Mouse (Mus musculus): ENCODE data around the gene Foxl2. TPM values are rescaled to one million over a fixed set of nuclear protein-coding genes. Genes with fewer than 3 reads are reported as not detected.

The Foxl2 gene
- not detected in 2 replicates for polyA plus RNA-seq (2014; fragmentation: Nextera tagmentation; extraction: Ambion mirVana)

DNA sequence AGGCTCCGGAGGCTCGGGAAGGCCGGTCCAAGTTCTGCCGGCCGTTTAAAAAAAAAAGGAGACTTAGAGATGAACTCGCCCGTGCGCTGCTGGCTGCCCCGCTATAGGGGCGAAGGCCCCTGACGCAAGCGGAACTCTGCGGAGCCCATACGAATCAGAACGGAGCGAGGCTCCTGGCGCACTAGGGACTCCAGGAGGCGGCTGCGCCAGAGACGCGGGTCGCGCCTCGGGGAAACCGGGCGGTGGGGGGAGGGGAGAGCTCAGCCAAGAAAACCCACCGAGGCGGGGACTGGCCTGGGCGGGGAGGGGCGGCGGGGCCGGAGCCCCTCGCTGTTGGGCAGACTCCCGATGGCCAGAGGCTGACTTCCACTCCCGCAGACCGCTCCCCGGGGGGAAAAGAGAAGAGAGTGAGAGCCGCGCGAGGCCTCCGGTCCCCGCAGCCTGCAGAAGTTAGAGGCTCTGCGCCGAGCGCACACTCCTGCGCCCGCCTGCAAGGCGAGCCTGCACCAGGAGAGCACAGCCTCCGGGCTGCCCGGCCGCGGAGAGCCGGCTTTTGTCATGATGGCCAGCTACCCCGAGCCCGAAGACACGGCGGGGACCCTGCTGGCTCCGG, at the start of gene Foxl2:
Foxl2 (plus strand) TSS at position 186 of the 613 bp plus-strand sequence.
- Histone ChIP-seq H3K9ac (ENCODE audit: low read length) (peak within 1 kb of the TSS; percentile 27; the same call in 1 of the 2 replicates), H3K27me3 (ENCODE audit: control insufficient read depth, insufficient read depth, low read length) (peaks cover 83% of the 10 kb centered on the region), H3K4me3 (ENCODE audit: low read depth, low read length) (peak within 1 kb of the TSS; percentile 39), H3K4me1 (ENCODE audit: control insufficient read depth, insufficient read depth, low read length) (peaks cover 29% of the 10 kb centered on the region), H3K27ac (replicated peaks; ENCODE audit: low read depth, low read length) (no peak within 1 kb of the TSS), H3K4me2 (ENCODE audit: low read depth, severe bottlenecking) (peak within 1 kb of the TSS; percentile 86), H3K36me3 (ENCODE audit: control insufficient read depth, insufficient read depth, low read length) (no peaks in the 10 kb centered on the region), H3K9me3 (ENCODE audit: control insufficient read depth, low read length) (no peaks in the 10 kb centered on the region)
- 1% methylated on average over 34 of the region's 58 CpGs for WGBS
- DNase-seq (ENCODE audit: low spot score) = peak; percentile 75
- peak; percentile 18; the same call in 1 of the 2 replicates for ATAC-seq (ENCODE audit: insufficient number of reproducible peaks, low FRiP score, low TSS enrichment, low read depth)

DNA sequence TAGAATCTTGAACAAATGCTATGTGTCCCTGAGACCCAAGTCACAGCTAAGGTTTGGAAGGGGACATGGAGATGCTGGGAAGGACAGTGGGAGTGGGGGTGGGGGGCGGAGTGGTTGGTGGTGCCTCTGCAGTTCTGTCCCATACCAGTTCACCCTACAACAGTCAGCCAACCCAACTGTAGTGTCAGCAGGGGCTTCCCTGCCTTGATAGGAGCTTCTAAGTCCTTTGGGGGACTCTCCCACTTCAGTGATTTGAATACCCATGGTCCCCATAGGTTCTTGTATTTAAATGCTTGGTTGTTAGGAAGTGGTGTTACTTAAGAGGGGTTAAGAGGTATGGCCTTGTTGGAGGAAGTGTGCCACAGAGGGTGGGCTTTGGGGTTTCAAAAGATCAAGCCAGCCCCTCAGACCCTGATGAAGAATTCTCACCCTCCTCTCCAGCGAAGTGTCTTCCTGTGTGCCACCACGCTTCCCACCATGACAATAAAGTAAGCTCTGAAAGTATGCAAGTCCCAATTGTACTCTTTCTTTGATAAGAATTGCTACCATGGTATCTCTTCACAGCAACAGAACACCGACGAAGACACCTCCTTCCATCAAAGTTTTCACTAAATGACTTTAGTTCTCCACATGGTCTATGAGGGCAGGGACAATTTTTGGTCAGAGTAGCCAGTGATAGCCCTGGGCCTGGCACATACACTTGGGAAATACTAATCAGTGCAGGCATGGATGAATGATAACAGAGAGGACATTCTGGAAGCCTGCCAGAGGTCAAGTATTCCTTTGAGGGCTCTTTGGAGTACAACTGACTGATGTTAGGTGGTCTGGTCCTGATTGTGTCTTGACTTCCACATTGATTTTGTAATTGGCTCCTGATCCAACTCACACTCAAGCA, 34.2 kb upstream of the Foxl2 start:
- H3K4me3 ChIP-seq (ENCODE audit: low read depth, low read length) = no peak overlapping the region
- H3K9me3 ChIP-seq (ENCODE audit: control insufficient read depth, low read length) = no peaks in the 10 kb centered on the region
- 91% methylated on average over 5 of the region's 5 CpGs for WGBS
- no peak overlapping the region for H3K9ac ChIP-seq (ENCODE audit: low read length)
- no peaks in the 10 kb centered on the region for H3K4me1 ChIP-seq (ENCODE audit: control insufficient read depth, insufficient read depth, low read length)
- no peak for DNase-seq (ENCODE audit: low spot score)
- ATAC-seq (ENCODE audit: insufficient number of reproducible peaks, low FRiP score, low TSS enrichment, low read depth) = no peak
- no peaks in the 10 kb centered on the region for H3K27me3 ChIP-seq (ENCODE audit: control insufficient read depth, insufficient read depth, low read length)
- H3K36me3 ChIP-seq (ENCODE audit: control insufficient read depth, insufficient read depth, low read length) = no peaks in the 10 kb centered on the region
- H3K4me2 ChIP-seq (ENCODE audit: low read depth, severe bottlenecking) = no peak overlapping the region
- no peak overlapping the region for H3K27ac ChIP-seq (replicated peaks; ENCODE audit: low read depth, low read length)

DNA sequence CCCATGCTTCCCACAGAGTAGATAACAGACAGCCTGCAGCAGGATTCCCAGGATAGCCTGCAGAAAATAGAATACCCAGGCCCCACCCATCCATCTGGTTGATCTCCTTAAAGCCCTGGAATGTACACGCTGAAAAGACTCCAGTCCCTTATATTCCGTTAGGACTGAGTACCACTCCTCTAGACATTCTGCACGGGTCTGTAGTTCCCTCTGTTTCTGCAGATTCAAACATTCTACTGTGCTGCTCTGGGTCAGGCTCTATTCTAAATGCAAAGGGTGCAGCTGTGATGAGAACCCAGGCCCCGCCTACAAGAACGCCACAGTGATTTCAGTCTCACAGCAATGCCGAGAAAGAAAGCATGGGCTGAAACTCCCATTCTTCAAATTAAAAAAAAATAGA, 32.0 kb upstream of the Foxl2 start:
- H3K27ac ChIP-seq (replicated peaks; ENCODE audit: low read depth, low read length) = no peak overlapping the region

DNA sequence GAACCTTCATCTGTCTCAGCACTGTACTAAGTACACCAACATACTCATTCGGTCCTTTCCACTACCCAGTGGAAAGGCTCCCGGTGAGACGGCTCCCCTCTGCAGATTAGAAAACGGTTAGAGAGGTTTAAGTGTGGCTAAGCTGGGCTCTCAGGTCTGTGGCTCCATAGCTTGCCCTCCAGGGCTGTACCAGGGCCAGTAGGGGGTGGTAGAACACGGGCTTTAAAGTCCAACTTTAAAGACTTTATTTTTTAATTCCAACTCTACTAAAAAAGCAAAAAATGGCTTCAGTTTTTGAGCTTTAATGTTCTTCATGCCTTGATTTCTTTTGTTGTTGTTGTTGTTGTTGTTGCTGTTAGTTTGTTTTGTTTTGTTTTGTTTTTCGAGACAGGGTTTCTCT, 30.9 kb upstream of the Foxl2 start:
- H3K9ac ChIP-seq (ENCODE audit: low read length) = no peak overlapping the region
- DNase-seq (ENCODE audit: low spot score) (no peak), ATAC-seq (ENCODE audit: insufficient number of reproducible peaks, low FRiP score, low TSS enrichment, low read depth) (no peak)
- H3K9me3 ChIP-seq (ENCODE audit: control insufficient read depth, low read length) = no peaks in the 10 kb centered on the region
- H3K36me3 ChIP-seq (ENCODE audit: control insufficient read depth, insufficient read depth, low read length) = no peaks in the 10 kb centered on the region
- H3K27me3 ChIP-seq (ENCODE audit: control insufficient read depth, insufficient read depth, low read length) = no peaks in the 10 kb centered on the region
- H3K4me1 ChIP-seq (ENCODE audit: control insufficient read depth, insufficient read depth, low read length) = no peaks in the 10 kb centered on the region
- WGBS = 78% methylated on average over 6 of the region's 6 CpGs
- H3K4me2 ChIP-seq (ENCODE audit: low read depth, severe bottlenecking) = no peak overlapping the region
- no peak overlapping the region for H3K27ac ChIP-seq (replicated peaks; ENCODE audit: low read depth, low read length)
- no peak overlapping the region for H3K4me3 ChIP-seq (ENCODE audit: low read depth, low read length)

More for the DNA sequence above, 32.0 kb upstream of the Foxl2 start:
- no peaks in the 10 kb centered on the region for H3K27me3 ChIP-seq (ENCODE audit: control insufficient read depth, insufficient read depth, low read length)
- H3K4me2 ChIP-seq (ENCODE audit: low read depth, severe bottlenecking) = no peak overlapping the region
- no peak for ATAC-seq (ENCODE audit: insufficient number of reproducible peaks, low FRiP score, low TSS enrichment, low read depth)
- DNase-seq (ENCODE audit: low spot score) = no peak
- H3K4me3 ChIP-seq (ENCODE audit: low read depth, low read length) = no peak overlapping the region
- H3K36me3 ChIP-seq (ENCODE audit: control insufficient read depth, insufficient read depth, low read length) = no peaks in the 10 kb centered on the region
- H3K9ac ChIP-seq (ENCODE audit: low read length) = no peak overlapping the region
- no peaks in the 10 kb centered on the region for H3K4me1 ChIP-seq (ENCODE audit: control insufficient read depth, insufficient read depth, low read length)
- 49% methylated on average over 6 of the region's 6 CpGs for WGBS
- H3K9me3 ChIP-seq (ENCODE audit: control insufficient read depth, low read length) = no peaks in the 10 kb centered on the region

DNA sequence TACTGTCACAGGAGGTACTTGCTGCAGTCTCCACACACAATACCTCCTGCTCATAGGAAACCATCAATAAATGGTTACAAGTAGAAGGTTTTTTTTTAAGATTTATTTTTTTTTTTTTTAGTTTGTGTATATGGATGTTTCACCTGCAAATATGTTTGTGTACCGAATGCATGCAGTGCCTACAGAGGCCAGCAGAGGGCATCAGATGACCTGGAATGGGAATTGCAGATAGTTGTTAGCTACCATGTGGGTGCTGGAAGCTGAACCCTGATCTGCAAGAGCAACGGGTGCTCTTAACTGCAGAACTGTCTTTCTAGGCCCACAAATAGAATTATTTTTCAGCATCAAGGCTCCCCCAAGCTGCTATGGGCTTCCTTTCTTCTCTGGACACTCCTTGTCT, 25.6 kb upstream of the Foxl2 start:
- no peaks in the 10 kb centered on the region for H3K4me1 ChIP-seq (ENCODE audit: control insufficient read depth, insufficient read depth, low read length)

DNA sequence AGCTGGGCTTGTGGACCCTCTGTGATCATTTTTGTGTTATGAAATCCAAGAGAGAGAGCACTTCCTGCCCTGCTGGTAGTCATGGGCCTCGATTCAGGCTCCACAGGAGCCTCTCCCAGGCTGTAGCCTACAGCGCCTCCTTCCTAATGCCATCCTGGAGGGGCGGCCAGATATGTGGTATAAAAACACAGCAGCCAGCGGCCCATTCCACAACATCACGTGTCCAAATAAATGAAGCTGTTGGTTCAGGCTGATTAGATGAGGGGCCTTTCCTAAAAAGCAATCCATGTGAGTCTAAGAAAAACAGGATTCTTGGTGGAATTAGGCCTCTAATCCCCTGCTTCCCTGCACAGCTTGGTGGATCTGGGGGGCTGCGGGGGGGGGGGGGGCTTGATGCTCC, 22.2 kb upstream of the Foxl2 start:
- Histone ChIP-seq H3K4me1 (ENCODE audit: control insufficient read depth, insufficient read depth, low read length) (no peaks in the 10 kb centered on the region), H3K36me3 (ENCODE audit: control insufficient read depth, insufficient read depth, low read length) (no peaks in the 10 kb centered on the region), H3K9ac (ENCODE audit: low read length) (no peak overlapping the region), H3K27me3 (ENCODE audit: control insufficient read depth, insufficient read depth, low read length) (0 out of 2 replicates have a peak, but pooled peaks cover 2% of the 10 kb centered on the region), H3K4me2 (ENCODE audit: low read depth, severe bottlenecking) (no peak overlapping the region), H3K9me3 (ENCODE audit: control insufficient read depth, low read length) (no peaks in the 10 kb centered on the region), H3K27ac (replicated peaks; ENCODE audit: low read depth, low read length) (no peak overlapping the region), H3K4me3 (ENCODE audit: low read depth, low read length) (no peak overlapping the region)
- ATAC-seq (ENCODE audit: insufficient number of reproducible peaks, low FRiP score, low TSS enrichment, low read depth) = no peak
- no peak for DNase-seq (ENCODE audit: low spot score)
- WGBS = 51% methylated on average over 6 of the region's 6 CpGs

More for the DNA sequence above, 25.6 kb upstream of the Foxl2 start:
- H3K36me3 ChIP-seq (ENCODE audit: control insufficient read depth, insufficient read depth, low read length) = no peaks in the 10 kb centered on the region
- DNase-seq (ENCODE audit: low spot score) (no peak), ATAC-seq (ENCODE audit: insufficient number of reproducible peaks, low FRiP score, low TSS enrichment, low read depth) (no peak)
- H3K27ac ChIP-seq (replicated peaks; ENCODE audit: low read depth, low read length) = no peak overlapping the region
- no peak overlapping the region for H3K4me3 ChIP-seq (ENCODE audit: low read depth, low read length)
- no peak overlapping the region for H3K4me2 ChIP-seq (ENCODE audit: low read depth, severe bottlenecking)
- WGBS = 80% methylated on average over 2 of the region's 2 CpGs
- no peak overlapping the region for H3K9ac ChIP-seq (ENCODE audit: low read length)
- H3K9me3 ChIP-seq (ENCODE audit: control insufficient read depth, low read length) = no peaks in the 10 kb centered on the region
- no peaks in the 10 kb centered on the region for H3K27me3 ChIP-seq (ENCODE audit: control insufficient read depth, insufficient read depth, low read length)

DNA sequence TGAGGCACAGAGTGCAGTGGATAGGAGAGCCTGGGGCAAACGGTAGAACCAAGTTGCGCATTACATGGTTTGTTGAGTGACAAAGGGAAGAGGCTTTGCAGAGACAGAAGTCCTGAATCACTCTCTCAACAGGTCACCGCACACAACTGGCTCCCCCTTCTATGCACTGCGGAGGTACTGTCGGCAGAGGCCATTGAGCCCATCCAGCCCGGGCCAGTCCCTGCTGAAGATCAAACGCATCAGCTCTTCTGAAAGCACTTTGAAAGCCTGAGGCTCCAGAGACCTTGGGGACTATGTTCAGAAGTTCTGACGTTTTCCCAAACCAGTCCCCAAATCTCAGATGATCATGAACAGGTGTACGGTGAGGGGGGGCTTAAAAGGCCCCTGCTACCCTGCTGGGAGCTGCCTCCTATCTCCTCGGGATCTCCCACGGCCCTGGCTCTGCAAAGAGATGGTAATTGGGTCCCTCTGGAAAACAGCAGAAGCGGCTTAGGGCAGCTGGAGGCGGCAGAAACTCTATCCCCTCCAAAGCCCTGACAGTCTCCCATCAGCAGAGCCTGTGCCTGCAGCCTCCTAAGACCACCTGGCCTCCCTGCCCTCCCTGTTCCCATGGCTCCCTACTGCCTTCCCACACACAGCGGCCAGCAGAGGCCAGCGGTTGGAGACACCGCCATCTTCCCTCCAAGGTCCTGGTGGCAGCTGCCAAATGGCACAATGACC, 19.7 kb upstream of the Foxl2 start:
- DNase-seq (ENCODE audit: low spot score) = no peak
- no peaks in the 10 kb centered on the region for H3K9me3 ChIP-seq (ENCODE audit: control insufficient read depth, low read length)
- no peaks in the 10 kb centered on the region for H3K4me1 ChIP-seq (ENCODE audit: control insufficient read depth, insufficient read depth, low read length)
- WGBS = 18% methylated on average over 16 of the region's 16 CpGs
- 0 out of 2 replicates have a peak, but pooled peaks cover 2% of the 10 kb centered on the region for H3K27me3 ChIP-seq (ENCODE audit: control insufficient read depth, insufficient read depth, low read length)
- no peak for ATAC-seq (ENCODE audit: insufficient number of reproducible peaks, low FRiP score, low TSS enrichment, low read depth)
- no peak overlapping the region for H3K4me2 ChIP-seq (ENCODE audit: low read depth, severe bottlenecking)
- no peak overlapping the region for H3K9ac ChIP-seq (ENCODE audit: low read length)
- H3K36me3 ChIP-seq (ENCODE audit: control insufficient read depth, insufficient read depth, low read length) = no peaks in the 10 kb centered on the region
- no peak overlapping the region for H3K4me3 ChIP-seq (ENCODE audit: low read depth, low read length)
- H3K27ac ChIP-seq (replicated peaks; ENCODE audit: low read depth, low read length) = no peak overlapping the region

DNA sequence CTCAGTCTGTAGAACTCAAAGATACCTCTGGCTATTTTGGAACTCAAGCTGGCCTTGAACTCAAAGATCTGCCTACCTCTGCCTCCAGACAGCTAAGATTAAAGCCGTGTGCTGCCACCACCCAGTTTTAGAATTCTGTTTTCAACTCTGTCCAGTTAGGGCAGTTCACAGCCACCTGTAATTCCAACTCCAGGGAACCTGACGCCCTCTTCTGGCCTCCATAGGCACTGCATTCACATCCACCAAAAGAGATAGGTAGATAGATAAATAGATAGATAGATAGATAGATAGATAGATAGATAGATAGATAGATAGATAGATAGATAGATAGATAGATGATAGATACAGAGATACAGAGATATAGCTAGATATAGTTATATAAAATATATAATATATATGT, 15.8 kb upstream of the Foxl2 start:
- DNase-seq (ENCODE audit: low spot score) = peak; percentile 46
- no peak overlapping the region for H3K4me3 ChIP-seq (ENCODE audit: low read depth, low read length)
- no peaks in the 10 kb centered on the region for H3K9me3 ChIP-seq (ENCODE audit: control insufficient read depth, low read length)
- 18% methylated on average over 2 of the region's 2 CpGs for WGBS
- H3K27me3 ChIP-seq (ENCODE audit: control insufficient read depth, insufficient read depth, low read length) = 0 out of 2 replicates have a peak, but pooled peaks cover 2% of the 10 kb centered on the region
- H3K36me3 ChIP-seq (ENCODE audit: control insufficient read depth, insufficient read depth, low read length) = no peaks in the 10 kb centered on the region
- H3K9ac ChIP-seq (ENCODE audit: low read length) = no peak overlapping the region
- no peak for ATAC-seq (ENCODE audit: insufficient number of reproducible peaks, low FRiP score, low TSS enrichment, low read depth)
- no peak overlapping the region for H3K4me2 ChIP-seq (ENCODE audit: low read depth, severe bottlenecking)
- no peaks in the 10 kb centered on the region for H3K4me1 ChIP-seq (ENCODE audit: control insufficient read depth, insufficient read depth, low read length)
- no peak overlapping the region for H3K27ac ChIP-seq (replicated peaks; ENCODE audit: low read depth, low read length)
